Mouse (Mus musculus) ES-Bruce4 (cell line): ENCODE measurements around the gene Ankrd33b.

Experiments
- CTCF ChIP-seq: IDR thresholded peaks from one replicate; pipeline ENCODE4 v1.8.1; 2011; ENCODE audit warnings: low read depth, low read length
- EP300 ChIP-seq: IDR thresholded peaks from 2 replicates; pipeline ENCODE4 v1.6.1; 2011; ENCODE audit warnings: low read depth, low read length; ENCODE audit not compliant: insufficient read depth
- POLR2A ChIP-seq: IDR thresholded peaks from one replicate; pipeline ENCODE4 v1.8.1; 2011; ENCODE audit warnings: low read length; ENCODE audit not compliant: insufficient read depth

DNA sequence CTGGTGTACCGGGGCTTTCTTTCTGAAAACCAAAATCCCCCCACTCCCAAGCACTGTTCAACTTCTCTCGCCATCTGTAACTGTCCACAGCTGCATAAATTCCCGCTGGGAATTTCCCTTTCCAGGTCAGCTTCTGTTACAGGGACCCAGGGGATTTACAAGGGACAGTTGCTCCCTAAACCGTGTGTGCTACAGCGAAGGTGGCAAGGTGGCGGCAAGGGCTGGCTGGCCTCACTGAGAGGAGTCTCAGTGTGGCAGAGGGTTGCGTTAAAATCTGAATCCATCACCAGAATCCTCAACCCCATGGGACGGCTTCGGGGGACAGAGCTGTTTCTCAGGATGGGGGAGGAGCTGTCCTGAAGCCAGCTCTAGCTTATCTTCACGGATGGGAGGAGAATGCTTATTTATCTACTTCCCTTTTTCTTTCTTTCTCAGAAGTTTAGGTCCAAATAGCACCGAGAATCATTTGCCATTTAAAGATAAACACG, 1.6 kb upstream of the Ankrd33b start:
- no peak for TF ChIP-seq CTCF
- TF ChIP-seq POLR2A, result no peak
- no peak for TF ChIP-seq EP300
